Mouse (Mus musculus) R1 (cell line): Measurements from ENCODE around the gene Plekhh3.
"Not testable (repeated sequence)": the region's sequence is repeated elsewhere in the genome, so short reads cannot be mapped to it uniquely, and the experiment has no call there.

ENCODE experiments used
- DNase-seq: peaks from one replicate; pipeline ENCODE4 v3.0.0-alpha.2; 2018; ENCODE audit warnings: low read depth, low spot score

The Plekhh3 gene

DNA sequence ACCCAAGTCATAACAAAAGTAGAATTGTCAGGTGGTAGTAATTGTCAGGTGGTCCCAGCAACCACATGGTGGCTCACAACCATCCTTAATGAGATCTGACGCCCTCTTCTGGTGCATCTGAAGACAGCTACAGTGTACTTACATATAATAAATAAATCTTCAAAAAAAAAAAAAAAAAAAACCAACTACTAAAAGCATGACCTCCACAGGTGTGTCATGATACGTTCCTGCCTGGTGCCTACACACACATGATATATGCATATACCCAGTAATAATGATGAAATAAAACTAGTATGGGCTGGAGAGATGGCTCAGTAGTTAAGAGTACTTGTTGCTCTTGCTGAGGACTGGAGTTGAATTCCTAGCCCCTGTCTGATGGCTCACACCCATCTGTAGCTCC, 20.1 kb downstream of the Plekhh3 start:
- DNase-seq, result no peak

DNA sequence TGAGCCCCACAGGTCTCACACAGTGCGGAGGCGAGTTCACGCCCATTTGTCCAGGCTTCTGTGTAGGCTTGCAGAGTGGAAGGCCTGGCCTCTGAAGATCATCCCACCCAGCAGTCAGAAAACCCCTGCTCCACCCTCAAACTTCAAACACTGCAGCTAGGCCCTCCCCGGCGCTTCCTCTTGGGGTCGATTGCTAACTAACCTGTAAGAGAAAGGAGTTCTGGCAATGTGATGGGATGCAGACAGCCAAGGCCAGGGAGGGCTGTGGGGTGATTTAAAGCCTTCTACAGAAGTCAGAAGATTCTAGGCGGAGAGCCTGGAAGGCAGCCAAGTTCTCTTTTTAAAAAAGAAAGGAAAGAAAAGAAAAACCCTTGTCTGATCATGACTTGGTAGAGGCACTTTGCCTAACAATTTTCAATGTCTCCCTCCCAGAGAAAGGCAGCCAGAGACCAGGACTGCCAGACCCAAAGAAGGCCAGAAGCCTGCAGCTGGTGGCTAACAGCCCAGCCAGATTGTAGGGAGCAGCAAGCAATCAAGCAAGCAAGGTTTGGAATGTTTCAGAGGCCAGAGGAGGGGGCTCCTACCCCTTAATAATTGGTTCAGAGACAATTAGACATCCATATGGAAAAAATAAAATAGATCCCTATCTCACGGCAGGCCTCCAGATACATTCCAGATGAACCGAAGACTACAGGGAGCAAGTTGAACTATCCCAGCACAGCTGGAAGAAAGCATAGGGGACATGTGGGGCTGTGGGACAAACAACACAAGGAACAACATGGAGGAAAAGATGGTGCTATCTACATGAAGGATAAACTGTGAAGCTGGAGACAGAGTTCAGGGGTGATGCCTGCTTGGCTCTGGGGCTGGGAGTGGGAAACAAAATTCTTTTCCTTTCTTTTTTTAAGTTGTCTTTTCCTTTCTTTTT, 21.7 kb downstream of the Plekhh3 start:
- no peak for DNase-seq

DNA sequence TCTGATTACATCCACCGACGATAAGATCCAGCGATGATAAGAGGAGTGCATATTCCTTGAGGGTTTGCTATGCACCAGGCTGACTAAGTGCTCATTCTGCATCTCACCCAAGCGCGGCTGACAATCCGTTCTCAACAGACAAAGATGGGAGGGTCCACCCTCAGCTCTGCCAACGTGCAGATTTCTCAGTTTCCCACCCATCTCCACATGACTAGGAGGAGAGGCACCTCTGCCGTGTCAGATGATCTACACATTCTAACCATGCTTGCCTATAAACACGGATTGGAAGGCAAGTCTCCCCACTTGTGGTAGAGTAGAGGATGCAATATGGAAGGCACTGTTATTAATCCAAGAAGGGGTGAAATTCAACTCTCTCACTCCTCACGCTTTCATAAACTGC, 22.4 kb downstream of the Plekhh3 start:
- no peak for DNase-seq

DNA sequence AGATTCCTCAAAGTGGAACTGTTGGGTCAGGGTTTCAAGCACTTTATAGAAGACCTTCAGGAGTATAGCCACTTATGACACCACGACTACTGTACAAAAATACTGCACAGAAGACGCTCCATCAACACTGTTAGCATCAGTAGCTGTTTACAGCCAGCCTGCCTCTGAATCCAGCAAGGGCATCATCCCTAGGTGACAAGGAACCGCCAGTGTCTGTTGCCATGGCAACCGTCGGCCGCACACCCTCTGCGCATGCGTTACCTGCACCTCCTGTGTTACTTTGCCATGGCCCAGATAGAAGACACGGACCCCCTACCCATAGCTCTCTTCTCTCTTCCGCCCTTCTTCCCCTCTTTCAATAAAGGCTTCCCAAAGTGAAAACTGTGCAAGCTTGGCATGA, 24.8 kb downstream of the Plekhh3 start:
- peak; percentile 79 for DNase-seq

DNA sequence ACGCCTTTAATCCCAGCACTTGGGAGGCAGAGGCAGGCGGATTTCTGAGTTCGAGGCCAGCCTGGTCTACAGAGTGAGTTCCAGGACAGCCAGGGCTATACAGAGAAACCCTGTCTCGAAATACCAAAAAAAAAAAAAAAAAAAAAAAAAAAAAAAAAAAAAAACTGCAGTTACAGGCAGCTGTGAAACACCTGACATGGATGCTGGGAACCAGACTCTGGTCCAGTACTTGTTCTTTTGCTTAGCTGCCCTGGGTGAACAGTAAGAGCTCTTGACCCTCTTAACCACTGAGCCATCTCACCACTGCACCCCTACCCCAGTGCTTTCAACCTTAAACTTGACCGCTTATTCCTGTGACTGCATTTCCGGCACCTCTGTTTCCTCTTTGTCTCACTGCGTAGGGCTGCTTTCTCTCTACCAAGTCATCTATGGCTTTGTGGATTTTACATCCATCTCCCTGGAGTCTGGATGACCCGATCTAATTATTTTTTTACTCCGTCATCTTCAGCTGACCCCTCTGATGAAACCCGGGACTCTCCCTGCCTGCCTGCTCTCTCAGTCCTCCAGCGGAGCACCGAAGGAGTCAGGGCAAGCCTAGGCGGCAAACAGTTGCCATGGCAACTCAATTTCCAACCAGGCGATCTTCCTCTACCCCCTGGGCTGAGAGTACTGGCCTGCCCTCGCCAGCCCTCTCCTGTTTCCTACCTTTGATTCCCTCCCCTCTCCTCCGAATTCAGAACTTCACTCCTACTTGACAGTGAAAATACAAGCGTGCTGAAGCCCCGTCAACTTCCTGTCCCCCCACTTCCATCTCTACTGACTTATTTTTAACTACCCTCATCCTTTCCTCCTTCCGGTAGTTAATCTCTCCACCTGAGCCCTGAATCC, 27.6 kb downstream of the Plekhh3 start:
- peak; percentile 89 for DNase-seq

DNA sequence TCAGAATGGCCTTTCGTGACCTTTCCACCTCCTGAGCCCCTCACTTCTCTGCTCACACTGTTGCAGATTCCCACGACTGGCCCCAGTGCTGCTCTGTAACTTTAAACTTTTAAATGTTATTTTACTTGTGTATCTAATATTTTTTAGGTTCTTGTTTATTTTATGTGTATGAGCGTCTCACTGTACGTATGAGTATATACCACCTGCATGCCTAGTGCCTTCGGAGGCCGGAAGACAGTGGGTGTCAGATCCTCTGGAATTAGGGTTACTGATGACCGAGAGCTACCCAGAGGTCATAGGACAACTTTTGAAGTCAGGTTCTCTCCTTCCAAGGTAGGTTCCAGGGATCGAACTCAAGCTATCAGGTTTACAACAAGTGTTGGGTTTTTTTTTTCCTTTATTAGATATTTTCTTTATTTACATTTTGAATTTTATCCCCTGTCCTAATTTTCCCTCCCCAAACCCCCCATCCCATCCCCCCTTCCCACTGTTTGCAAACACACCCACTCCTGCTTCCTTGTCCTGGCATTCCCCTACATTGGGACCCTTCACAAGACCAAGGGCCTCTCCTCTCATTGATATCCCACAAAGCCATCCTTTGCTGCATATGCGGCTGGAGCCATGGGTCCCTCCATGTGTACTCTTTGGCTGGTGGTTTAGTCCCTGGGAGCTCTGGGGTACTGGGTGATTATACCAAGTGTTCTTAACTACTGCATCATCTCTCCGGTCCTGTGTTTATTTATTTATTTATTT, 28.8 kb downstream of the Plekhh3 start:
- no peak for DNase-seq

DNA sequence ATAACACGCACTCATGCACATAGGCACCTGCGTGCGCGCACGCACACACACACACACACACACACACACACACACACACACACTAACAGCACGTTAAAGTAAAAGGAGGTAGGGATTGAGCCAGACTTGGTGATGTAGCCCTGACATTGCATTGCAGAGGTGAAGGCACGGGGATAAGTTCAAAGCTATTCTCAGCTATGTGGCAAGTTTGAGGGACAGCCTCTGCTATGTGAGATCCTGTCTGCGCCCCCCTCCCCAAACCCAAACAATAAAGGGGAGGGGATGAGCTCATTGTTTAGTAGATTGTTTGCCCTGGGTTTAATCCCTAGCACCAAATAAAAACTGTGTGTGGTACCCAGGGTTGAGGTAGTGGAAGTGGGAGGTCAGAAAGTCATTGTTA, 30.1 kb downstream of the Plekhh3 start:
- DNase-seq, result no peak

DNA sequence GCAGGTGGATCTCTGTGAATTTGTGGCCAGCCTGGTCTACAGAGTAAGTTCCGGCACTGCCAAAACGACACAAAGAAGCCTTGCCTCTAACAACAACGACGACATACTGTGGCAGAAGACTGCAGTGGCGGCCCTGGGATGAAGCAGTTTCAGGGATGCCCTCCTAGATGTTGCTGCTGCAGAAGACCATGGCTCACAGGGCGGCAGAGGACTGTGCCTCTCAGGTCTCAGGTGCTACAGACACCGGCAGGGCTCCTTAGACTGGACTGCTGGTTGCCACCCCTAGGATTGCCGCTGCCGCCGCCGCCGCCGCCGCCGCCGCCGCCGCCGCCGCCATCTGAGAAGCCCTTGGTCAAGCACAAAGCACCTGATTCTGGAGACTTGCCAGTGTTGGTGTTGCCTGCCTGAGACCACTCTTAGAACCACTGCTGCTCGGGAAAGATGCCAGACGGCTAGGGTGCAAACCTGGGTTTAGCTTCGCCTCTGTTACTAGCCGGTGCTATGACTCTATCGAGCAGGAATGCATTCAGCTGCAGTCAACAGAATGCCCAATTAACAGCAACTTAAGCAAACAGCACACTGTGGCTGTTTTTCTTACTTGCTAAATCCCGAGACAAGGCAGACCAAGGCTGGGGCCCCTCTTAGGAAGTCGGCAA, 30.9 kb downstream of the Plekhh3 start:
- no peak for DNase-seq

DNA sequence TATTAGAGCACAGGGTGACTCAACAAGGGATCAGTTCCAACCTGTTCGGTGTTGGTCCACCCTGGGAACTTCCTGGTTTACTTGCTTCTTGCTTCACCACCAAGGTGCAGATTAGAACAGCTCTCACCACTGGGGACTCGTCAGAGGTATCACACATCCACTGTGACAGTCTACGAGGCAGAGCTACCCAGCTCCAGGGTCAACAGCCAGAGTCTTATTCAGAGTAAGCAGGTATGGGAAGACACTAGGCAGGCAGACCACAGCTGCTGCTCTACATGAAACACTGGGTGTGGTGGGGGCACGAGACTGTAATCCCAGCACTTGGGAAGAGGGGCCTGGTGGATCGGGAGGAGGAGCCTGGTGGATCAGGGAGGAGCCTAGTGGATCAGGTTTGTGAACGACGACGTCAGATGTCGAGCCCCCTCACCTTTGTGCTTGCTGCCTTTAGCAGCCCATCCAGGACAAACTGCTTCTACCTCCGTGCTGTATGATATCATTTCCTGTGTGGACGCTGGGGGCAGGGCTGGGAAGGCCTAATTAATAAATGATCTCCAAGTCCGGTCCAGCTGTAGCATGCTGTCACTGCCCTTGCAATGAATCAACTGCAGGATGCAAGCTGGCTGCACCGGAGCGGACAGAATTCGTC, 32.5 kb downstream of the Plekhh3 start:
- peak; percentile 78 for DNase-seq

DNA sequence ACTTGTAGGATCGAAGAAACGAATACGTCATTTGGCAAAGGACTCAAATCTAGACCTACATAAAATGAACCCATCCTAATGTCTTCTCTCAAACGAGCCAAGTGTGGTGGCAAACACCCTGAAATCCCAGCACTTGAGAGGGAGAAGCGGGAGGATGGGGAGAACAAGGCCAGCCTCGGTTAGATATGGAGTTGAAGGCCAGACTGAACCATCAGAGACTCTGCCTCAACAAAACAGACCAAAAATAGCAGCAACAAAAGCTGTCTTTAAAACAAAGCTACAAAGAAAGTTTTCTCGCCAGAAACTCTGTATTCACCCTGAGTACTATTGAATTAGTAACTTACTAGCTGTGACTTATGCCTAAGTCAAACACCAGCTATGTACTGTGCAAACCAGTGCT, 34.2 kb downstream of the Plekhh3 start:
- no peak for DNase-seq

DNA sequence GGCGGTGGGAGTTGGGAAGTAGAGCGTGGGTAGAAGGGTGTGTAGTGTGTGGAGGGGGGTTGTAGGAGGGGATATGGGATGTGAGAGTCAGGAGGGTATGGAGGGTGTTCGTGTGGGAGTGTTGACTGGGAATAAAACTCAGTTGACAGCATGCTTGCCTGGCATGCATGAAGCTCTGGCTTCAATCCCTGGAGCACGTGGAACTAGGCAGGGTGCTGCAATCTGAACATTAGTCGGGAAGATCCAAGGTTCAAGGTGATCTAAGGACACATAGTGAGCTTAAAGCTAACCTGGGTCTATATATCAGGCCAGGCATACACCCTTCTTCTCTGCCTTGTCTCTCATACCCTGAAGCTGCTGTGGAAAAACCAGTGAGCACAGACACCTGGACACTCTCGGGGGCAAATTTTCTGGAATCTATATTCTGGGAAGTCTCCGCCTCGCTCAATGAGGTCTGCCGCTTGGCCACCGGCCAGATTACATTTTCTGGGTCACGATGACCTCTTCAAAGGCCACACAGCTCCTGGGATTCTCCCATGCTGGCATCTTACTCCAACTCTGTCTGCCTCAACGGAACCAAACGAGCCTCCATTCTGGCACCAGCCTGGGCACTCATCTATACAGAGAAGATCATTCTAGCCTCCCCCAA, 36.8 kb downstream of the Plekhh3 start:
- DNase-seq, result no peak

DNA sequence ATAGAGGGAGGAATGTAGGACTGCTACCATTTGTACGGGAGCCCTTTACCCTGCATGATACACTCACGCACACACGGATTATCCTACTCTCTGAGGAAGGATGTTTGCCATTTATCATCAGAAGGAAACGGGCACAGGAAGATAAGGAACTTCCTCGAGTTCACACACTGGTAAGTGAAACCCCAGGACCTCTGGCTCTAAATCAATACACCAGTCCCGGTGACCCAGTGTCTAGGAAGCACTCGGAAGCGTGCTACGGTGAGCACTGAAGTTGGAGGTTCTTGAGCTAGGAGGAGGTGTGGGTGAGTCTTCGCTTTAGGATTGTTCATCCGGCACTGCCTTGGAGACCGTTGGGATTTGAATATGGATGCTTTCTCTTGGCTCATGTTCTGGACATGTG, 38.1 kb downstream of the Plekhh3 start:
- no peak for DNase-seq

DNA sequence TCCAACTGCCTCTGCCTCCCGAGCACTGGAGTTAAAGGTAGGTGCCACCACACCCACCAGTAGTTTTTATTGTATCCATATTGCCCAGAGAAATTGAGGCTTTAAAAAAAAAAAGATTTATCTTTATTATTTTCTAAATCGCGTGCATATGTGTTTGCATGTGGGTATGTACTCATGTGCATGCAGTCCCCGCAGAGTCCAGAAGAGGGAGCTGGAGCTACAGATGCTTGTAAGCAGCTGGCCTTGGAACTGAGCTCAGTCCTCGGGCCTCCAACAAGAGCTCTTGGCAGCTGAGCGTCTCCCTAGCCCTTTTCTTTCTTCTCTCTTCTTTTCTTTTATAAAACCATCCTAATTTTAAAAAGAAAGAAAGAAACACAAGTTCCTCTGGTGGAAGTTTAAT, 39.5 kb downstream of the Plekhh3 start:
- peak; percentile 89 for DNase-seq

DNA sequence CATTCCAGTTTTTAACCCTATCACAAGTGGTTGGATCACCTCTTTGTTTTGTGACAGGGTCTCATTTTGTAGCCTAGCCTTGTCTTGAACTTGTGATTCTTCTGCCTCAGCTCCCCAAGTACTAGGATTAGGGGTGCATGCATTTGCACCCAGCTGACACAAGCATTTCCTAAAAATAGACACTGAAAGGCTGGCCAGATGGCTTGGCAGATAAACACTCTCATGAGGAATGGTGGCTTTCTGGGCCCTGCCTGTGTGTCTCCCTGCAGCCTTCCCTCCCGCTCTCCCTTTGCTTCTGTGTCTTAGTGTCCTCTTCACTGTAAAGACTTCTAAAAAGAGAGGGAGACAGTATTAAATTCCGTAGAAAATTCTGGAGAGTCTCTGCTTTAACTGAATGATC, 40.0 kb downstream of the Plekhh3 start:
- DNase-seq, result no peak

DNA sequence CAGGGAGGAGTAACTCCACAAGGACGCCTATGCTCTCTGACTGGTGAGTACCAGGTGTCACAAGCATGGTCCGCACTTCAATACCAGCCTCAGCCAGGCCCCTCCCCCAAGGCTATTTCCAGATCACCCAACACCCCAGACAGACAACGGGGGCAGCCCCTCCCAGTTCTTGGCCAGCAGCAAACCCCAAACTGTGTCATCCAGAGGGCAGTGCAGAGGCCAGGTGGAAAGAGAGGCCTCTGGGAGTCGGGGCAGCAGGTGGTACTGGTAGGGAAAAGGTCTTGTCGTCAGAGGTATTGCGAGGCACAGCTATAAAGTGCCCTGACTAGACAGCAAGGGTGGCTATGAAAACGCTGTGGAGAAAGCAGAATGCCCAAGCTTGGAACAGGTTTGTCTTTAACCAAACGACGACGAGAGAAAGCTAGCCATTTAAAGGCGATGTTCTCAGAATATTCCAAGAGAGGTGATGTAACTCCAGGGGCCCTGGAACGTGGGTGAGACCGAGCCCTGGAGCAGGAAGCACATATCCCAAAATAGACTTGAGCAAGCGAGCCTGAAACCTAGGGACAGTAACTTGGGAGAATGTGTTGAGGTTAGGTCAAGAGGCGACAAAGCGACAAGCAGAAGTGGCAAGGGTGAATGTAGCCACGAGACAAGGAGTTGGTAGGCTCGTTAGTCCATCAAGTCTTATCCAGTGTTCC, 40.9 kb downstream of the Plekhh3 start:
- no peak for DNase-seq

DNA sequence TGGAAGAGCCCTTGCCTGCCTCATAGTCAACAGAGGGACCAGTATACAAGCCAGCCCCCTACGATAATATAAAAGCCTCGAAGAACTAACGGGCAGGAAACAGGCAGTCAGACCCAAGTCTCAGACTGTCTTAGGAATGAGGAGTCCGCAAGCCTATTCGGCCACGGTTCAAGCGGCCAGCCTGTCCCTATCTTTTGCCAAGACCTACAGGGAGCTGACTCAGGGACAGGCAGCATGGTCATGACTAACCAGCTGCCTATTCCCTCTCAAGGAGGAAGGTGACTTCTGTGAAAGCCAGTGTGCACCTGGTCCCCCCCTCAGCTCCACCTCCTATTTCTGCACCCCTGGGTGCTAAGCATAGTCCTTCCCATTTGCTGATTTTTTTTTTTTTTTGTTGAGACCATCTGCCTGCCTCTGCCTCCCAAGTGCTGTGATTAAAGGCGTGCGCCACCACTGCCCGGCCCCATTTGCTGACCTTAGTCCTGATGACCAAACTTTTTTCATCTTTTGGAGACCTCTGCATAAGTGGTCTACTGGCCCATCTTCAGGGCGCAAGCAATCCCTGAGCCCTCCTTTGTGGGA, 42.1 kb downstream of the Plekhh3 start:
- DNase-seq, result no peak

DNA sequence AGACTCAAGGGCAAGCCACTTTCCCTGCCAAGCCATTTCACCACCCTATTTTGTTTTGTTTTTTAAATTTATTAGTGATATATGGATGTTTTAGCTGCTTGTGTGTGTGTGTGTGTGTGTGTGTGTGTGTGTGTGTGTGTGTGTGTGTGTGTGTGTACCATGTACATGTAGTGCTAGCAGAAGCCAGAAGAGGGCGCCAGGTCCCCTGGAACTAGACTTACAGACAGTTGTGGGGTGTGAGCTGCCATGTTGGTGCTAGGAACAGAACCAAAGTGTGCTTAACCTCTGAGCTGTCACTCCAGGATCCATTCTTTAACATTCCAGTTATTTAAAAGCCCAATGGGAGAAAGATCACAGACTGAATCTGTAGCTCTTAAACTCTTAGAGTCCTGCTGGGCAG, 44.1 kb downstream of the Plekhh3 start:
- peak; percentile 79 for DNase-seq

DNA sequence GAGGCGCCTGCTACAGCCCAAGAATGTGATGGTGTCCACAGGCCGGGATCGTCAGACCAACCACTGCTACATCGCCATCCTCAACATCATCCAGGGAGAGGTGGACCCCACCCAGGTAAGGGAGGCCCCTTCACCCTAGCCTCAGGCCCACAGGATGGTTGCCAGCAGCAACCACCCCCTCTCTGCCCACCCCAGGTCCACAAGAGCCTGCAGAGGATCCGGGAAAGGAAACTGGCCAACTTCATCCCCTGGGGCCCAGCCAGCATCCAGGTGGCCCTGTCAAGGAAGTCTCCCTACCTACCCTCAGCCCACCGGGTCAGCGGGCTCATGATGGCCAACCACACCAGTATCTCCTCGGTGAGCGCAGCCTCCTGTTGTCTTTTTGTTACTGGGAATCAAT, 46.1 kb downstream of the Plekhh3 start:
- DNase-seq, result not testable (repeated sequence)

DNA sequence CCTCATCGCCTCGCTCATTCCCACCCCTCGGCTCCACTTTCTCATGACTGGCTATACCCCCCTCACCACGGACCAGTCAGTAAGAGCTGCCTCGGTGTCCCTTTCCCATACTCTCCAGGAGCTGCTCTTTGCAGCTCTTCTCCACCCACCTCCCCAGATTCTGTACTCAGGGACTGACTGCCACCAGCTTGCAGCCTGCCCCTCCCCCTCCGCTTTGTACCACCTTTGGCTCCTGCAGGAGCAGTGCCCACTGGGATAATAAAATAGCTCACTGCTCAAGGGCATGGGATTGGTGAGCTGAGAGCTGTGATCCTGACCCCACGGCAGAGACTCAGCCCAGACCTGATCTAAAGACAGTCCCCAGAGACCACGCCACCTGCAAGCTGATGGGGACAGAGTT, 46.7 kb downstream of the Plekhh3 start:
- not testable (repeated sequence) for DNase-seq
